Mouse (Mus musculus): ENCODE measurements around the gene Actr2.
"Not testable (repeated sequence)": the region's sequence is repeated elsewhere in the genome, so short reads cannot be mapped to it uniquely, and the experiment has no call there.

Gene Actr2

DNA sequence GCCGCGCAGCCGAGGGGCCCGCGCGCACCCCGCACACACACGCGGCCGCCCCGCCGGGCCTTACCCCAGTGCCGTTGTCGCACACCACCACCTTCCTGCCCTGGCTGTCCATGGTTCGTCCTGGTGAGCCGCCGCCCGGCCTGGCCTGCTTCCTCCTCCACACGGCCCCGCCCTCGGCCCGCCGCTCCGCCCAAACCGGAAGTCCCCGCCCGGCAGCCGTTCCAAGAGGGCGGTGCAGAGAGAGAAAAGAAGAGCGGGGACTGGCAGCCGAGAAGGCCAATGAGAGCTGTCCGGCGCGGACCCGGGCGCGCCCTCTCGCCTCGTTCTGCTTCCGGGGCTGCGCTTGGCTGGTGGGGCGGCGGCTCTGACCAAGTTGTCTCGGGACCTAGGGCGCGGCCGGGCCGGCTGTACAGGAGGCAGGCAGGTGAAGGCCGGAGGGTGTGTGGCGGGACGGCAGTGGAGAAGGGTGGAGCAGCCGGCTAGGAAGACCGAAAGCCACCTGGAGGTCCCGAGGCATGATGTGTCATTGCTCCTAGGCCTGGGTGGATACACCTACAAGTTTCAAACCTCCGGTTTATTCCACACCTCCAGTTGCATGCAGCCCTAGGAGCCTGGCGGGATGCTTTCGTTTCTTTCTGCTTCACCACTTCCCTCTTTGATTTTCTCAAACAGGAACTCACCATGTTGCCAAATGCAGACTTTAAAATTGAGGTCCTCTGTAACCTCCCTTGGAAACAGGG lies at the start of gene Actr2:
Gene Actr2, minus strand, starts transcription at position 173 of the 740 bp plus-strand sequence.
- peak; percentile 99 for DNase-seq

DNA sequence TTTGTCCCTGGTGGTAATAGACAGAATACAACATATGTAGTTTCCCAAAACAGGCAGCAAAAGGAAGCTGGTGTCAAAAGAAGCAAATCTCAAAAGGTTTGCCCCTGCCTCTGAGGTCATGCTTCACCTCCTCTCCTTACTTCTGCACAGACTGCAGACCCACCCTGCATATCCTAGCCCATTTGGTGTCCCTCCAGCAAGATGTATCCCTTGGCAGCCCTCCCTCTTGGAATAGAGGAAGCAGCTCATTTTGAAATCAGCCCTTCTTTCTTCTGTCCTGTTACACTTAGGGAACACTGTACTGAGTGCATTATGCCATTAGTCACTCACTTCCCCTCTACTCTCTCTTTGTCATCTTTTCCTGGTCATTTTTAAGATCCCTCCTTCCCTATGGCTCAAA lies 46.2 kb upstream of the Actr2 start:
- no peak for DNase-seq

DNA sequence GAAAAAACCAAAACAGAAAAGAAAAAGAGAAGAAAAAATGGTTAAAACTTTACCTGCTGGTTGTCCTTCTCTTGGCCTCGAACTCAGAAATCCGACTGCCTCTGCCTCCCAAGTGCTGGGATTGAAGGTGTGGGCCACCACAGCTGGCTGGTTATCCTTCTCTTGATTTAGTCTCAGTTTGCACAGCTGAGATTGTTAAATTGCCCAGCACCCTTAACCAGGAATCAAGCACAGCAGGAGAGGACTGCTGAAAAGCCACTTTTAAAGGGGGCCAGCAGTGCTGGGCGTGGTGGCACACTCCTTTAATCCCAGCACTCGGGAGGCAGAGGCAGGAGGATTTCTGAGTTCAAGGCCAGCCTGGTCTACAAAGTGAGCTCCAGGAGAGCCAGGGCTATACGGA lies 40.8 kb upstream of the Actr2 start:
- not testable (repeated sequence) for DNase-seq

DNA sequence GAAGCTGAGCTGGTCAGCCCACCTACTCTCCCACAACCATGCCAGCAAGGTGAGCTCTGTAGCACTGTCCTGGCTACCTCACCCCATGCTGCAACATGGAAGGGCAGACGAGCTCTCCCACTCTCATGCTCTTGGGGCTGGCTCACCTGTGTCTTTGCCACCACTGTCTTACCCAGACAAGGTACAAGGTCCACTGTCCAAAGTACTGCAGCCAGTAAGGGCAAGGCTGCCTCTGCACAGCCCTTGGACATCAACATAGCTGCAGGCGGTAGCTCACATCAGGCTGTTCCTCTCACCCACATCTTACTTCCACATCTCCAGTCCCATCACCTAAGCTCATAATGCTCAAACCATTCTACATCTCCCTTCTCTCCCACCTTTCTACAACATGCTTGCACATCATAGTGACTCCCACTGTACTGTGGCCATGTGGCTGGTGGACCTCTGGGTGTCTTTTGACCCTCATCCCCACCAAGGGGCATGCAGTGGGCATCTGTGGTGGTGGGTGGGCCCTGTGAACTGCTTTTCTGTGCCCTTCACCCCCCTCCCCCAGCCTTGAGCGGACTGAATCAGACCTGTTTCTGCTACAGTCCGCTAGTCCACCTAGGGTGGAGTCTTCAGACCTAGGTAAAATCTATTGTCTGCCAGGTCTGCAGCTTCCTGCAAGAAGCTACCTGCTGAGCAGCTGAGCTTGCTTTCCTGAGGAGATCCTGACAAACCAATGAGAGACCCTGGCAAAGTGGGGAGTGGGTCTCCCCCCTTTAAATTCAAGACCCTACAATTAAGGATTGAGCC lies 39.6 kb upstream of the Actr2 start:
- no peak for DNase-seq

DNA sequence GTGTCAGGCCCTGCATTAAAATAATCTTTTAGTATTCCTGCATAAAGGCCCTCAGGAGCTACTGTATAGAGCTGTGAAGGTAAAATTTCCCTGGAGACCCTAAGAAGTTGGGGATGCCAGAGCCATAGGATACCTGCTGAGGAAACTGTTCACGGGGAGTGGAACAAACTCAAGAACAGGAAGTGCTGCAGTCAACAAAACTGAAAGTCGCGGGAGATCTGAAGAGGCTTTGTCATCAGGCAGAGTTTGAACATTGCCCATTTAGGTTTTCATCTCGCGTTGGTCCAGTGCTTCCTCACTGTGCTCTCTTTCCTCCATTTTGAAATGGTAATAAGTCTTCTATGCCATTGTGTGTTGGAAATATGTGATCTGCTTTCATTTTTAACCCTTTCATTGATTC lies 38.6 kb upstream of the Actr2 start:
- DNase-seq = no peak

DNA sequence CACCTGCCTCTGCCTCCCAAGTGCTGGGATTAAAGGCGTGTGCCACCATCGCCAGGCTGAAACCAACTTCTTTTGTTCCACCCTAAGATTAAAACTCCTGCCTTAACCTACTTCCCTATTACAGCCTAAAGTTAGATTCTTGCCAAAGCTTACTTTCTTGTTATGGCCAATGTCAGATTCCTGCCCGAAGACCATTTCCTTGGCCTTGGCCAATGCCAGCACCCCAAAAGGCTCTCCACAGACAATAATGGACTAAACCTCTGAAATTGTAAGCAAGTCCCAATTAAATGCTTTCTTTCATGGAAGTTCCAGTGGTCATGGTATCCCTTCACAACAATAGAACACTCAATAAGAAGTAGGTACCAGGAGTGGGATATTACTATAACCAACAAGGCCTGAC lies 37.2 kb upstream of the Actr2 start:
- no peak for DNase-seq

DNA sequence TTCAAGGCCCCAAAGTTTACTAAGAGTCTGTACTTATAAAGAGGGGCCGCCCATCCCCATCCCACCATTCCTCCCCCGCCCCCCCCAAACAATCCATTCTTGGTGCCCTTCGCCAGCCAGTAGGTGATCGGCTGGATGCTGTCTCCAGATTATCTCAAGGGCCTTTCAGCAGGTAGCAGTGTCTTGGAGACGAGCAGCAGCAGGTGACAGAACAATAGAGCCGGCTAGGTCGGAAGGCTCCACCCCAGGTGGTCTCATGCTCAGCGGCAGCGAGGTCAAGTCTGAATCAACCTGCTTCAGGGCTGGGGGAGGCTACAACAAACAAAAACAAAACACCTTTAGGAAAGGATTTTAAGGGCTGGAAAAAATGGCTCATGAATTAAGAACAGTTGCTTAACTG lies 32.7 kb upstream of the Actr2 start:
- DNase-seq = no peak

DNA sequence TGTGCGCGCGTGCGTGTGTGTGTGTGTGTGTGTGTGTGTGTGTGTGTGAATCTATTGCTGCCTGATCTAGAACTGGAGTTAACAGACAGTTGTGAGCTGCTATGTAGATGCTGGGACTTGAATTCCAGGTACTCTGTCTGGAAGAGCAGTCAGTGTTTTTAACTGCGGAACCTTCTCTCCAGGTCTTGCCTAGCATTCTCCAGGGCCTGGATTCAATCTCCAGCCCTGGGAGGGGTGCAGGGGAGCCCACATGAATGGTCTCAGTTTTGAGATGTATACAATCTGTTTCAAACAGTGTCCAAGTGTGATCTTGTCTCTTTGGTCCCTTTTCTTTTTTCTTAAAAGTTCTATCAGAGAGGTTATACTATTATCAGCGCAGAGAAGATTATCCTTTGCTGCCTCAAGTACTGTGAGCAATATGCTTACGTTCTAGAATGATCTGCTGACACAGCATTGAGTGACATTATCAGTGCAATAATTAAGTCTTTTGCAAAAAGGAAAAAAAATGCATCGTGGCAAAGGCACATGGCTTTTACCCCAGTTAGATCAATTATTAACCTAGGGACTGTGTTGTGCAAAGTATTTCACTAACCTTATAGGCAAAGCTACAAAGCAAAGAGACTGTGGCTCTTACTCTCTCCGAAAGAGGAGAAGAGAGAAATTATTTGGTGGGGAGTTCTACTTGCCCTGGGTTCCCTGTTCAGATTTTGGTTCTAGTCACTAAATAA lies 32.0 kb upstream of the Actr2 start:
- no peak for DNase-seq

DNA sequence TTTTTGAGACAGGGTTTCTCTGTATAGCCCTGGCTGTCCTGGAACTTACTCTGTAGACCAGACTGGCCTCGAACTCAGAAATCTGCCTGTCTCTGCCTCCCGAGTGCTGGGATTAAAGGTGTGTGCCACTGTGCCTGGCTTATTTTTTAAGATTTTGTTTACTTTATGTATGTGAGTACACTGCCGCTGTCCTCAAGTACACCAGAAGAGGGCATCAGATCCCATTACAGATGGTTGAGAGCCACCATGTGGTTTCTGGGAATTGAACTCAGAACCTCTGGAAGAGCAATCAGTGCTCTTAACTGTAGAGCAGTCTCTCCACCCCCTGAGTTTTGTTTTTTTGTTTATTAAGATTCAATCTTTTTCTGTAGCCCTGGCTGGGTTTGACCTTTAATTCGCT lies 31.0 kb upstream of the Actr2 start:
- DNase-seq = peak; percentile 29

DNA sequence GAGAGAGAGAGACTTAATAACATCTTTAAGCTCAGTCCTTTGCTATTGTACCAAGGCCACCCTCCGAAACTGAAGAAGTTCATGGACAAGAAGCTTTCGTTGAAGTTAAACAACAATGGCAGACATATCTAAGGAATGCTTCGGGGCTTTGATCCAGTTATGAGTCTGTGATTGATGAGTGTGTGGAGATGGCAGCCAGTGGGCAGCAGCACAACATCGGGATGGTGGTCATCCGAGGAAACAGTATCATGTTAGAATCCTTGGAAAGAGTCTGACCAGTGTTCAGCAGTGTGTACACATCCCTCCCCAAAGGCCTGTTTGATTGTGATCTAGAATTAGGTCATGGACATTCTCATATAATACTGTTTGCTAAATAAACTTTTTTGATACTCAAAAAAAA lies 29.8 kb upstream of the Actr2 start:
- no peak for DNase-seq

DNA sequence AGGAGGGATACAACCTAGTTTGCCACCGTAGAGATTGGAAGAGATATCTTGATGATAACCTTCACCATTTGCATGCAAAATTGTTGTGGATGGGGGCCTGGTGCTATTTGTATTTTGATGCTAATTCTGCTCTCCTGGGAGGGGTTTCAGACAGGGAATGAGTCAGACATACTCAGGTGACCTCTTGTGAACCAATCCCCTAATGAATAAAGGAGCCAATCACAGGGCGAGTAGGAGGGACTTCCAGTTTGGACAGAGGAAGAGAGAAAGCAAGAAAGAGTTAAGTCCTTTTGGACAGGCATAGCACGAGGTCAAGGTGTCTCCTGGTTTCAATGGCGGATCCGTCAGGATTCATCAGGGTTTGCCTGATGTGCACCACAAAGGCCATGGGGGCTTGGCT lies 27.6 kb upstream of the Actr2 start:
- DNase-seq = no peak

DNA sequence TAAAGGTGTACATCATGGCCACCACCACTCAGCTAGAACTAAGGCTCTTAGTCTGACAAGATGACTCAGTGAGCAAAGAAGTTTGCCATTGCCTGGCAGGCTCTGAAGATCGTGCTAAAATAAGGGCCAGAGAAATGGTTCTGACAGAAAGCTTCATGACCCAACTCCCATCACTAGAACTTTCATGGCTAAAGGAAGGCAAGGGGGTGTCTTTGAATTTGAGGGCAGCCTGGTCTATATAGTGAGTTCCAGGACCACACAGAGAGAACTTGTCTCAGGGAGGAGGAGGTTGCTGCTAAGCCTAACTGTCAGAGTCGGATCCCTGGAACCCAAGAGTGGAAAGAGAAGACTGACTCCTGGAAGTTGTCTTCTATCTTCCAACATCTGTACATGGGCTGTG lies 27.0 kb upstream of the Actr2 start:
- DNase-seq = no peak

DNA sequence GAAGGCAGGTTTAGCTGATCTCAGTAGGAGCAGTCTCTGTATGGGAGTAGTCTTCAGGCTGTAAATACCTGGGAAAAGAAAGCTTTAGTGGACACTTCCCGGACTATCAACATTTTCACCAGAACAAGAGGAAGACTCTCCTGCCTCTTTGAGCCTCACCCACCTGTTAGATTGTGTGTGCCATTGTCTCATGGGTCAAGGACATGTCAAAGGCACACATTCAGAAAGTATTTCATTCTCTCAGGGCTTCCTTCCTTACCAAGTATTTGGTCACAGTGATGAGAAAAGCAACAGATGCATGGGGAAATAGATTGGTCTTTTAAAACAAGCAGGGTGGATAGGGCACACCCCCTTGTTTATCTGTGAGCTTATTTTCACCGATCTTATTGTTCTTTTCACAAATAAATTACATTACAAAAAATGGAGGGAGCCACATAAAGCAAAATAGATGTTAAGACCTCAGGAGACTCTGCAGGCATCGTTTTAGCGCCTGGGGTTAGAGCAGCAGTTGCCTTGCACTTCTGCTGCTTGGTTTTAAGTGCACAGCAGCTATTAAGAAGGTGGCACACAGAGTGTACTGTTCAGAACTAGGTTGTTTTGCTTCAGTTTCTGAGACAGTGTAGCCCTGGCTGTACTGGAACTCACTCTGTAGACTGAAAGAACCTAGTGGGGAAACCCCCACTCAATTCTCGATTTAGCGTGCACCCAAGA lies 25.9 kb upstream of the Actr2 start:
- no peak for DNase-seq

DNA sequence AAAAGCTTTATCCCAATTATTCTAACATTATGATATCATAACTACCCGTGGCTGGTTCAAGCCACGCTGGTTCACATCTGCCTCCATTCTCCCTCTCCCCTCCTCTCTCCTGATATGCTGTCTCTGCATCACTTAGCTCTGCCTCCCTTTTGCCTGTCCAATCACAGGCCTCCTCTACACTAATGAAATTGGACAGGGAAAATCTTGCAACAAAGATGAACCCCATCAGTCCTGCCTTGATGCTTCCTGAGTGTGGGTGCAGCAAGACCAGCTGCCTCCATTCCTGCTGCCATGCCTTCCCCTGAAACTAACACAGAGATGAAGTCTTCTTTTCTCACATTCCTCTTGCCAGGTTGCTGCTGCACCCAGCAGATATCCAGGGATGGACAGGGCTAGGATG lies 25.2 kb upstream of the Actr2 start:
- no peak for DNase-seq

DNA sequence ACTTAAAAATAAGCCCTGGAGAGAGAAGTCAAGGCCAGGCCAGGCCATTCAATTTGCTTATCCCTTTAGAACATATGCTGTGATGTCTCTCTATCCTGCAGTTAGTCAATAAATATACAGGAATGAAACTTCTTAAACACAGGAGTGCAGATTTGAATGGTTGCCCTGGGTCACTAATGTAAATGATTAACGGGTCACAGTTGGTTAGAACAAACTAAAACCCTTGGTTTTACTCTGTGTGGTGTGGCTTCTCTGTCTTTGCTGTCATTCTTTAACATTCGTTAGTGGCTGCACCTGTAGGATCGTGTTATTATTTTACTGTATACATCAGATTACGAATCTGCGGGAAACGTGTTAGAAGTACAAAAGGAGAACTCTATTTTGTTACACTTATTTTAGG lies 23.6 kb upstream of the Actr2 start:
- DNase-seq = no peak

DNA sequence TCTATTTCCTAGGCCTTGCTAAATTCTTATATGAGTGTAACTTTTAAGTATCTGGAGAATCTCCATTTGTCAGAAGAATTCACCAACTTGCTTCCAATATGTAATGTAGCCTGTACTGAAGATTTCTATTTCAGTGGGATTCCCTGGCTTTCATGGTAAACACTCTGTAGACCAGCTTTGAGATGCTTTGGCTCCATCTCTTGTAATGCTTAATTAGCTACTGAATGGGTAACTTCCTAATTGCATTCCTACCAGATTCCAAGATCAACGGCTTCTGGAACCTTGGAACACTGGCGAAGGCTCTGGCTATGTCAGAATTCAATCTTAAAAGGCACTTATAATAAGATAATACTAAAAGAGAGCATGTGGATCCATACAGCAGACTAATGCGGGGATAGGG lies 22.2 kb upstream of the Actr2 start:
- DNase-seq = not testable (repeated sequence)

DNA sequence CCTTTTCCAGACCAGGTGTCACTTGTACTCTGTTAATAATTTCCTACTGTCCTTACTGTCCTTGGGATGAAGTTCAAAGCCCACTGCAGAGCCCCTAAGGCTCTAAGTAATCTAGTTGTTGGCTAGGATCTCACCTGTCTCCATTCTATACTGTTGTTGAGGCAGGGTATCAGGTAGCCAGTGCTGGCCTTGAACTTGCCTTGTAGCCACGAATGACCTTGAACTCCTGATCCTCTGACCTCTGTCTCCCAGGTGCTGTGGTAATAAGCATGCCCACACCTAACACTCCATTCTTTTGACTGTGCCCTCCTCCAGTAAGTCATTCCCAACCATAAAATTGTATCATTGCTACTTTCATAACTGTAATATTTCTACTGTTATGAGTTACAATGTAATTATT lies 21.0 kb upstream of the Actr2 start:
- no peak for DNase-seq

DNA sequence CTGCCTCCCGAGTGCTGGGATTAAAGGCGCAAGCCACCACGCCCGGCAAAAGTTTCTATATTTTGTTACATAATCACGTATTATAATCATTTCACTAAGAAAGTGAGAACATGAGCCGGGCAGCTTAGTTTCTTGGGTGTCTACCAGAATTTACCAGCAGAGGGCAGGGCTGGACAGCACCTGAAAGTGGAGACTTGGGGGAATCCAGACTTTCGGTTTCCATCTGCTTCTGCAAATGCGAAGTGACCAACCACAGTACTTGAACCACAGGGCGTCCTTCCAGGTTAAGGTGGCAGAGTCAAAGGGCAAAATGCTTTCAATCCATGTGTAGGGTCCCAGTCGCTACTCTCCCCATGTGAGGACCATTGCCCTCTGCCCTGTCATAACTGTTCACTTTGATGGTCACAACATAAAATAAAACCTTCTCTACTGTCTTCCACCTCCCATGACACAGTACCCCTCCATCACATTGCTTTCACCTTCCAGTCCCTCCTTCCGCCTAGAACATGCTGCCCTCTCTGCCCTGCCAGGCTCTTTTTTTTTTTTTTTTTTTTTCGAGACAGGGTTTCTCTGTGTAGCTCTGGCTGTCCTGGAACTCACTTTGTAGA lies 20.3 kb upstream of the Actr2 start:
- peak; percentile 84 for DNase-seq

DNA sequence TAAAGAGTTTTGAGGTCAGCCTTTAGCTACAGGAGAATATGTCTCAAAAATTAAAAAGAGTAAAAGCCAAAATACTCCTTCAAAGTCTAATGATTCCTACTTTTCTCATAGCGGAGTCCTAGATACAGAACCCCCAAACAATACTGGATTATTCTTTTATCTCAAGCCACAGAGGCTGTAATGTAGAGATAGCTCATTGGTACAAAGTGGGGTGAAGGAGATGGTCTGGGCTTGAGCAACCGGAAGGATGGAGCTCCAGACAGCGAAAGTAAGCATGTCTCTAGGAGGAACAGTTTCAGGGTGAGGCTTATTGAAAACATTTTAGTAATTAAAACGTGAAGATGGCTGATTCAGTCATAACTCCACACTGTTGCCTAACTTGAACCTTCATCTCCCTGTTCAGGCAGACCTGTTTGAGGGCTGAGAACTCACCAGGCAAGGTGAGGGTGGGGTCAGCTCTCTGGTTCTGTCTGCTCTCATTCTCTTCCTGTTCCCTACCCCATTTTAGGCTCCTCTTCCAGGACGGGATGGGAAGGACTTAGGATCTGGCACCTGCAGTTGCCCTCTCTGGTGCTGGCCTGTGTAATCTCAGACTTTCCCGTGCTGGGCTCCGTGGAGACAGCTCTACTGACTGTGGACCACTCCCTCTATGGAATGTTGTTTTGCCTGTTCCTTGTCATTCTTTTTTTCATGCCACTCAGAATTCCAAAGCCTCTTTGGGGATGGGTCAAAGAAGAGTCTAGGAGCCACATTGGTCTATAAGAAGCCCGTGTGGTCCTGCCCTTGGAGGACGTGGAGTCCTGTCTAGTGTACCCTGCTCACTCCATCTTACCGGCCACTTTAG lies 14.2 kb upstream of the Actr2 start:
- no peak for DNase-seq

DNA sequence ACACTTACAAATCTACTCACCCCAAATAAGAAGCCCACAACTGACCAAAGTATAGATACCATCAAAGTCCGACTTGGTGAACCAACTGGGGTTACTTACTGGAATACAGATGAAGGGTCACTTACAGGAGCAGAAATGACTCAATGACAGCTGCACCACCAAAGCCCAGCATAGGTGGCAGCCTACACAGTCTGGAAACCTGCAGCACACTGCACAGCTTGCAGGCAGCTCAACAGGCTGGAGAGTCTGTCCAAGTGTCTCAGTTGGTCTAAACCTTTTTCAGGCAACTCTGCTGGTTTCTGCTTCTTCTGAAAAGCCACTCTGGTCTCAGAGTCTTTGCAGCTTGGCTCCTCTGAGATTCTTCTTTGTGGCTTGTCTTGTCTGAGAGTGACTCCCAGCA lies 12.7 kb upstream of the Actr2 start:
- no peak for DNase-seq

DNA sequence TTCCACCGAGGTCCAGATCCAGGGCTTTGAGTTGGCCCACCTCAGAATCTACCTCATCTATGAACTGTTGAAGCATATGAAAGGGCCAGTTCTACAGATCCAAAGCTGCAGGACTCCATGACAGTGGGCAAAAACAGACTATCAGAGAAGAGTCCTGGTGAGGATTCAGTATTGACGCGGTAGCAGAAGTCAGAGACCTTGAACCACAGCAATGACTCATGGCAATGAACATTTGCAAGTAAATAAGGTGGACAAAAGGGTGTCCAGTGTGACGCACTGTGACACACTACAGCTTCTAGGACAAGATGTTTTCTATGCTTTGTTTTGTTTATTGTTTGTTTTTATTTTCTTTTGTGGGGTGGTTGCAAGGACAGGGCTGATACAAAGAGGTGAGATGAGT lies 4.0 kb upstream of the Actr2 start:
- no peak for DNase-seq

DNA sequence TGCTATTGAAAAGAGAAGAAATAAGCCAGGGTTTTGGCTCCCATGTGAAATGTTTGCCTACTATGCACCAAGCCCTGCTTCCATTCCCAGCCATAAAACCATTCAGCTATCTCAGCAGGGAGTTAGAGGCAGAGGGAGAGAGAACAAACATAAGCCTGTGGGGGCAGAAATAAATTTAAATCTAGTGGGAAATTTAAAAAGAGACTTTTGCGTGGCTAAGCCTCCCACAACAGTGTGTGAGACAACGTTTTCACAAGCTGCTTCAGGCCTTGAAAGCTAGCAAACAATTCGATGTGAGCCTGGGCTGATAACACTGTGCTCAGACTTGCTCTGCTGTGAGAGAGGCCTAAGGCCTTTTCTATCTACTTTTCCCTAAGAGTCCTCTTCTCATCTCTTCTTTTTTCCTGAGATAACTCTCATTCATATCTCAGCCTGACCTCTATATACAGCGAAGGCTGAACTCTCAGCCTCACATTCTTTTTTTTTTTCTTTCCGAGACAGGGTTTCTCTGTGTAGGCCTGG lies 3.4 kb upstream of the Actr2 start:
- DNase-seq = no peak

Measured in thymus, postnatal 4 days (tissue).